Mouse (Mus musculus): ENCODE results near the gene Cdk10. TPM values are rescaled to one million over a fixed set of nuclear protein-coding genes. Genes with fewer than 3 reads are reported as not detected.

The Cdk10 gene
- polyA plus RNA-seq, 1 experiment from 2014 or later: 34.3 TPM

DNA sequence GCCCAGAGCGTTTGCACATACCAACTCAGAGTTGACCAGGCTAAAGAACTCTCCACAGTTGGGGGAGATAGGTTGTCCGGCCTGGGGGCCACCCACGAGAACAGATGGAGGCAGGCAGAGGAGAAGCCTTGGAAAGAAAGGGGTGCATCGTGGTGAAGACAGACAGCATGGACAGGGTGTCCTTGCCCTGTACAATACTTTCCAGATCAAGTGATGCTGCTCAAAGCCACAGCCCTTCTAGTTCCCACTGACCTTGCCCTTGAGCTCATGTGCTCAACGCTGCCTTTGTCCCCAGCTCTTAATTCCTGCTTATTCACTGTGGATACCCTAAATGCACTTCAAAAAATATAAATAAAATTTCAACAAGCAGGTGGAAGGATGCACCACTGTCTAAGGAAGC lies 49.8 kb downstream of the Cdk10 start:
- H3K4me3 ChIP-seq (ENCODE audit: low read depth, low read length): no peak overlapping the region
- ATAC-seq (ENCODE audit: low FRiP score): no peak
- no peak overlapping the region for H3K9ac ChIP-seq (ENCODE audit: low read length)
- H3K27me3 ChIP-seq (ENCODE audit: control insufficient read depth, insufficient read depth, low read length): no peaks in the 10 kb centered on the region
- DNase-seq (ENCODE audit: low spot score, missing footprints): no peak
- 0 out of 2 replicates have a peak, but pooled peaks cover 3% of the 10 kb centered on the region for H3K36me3 ChIP-seq (ENCODE audit: control insufficient read depth, insufficient read depth, low read length)
- no peaks in the 10 kb centered on the region for H3K4me1 ChIP-seq (ENCODE audit: control insufficient read depth, insufficient read depth, low read length)
- 86% methylated on average over 5 of the region's 5 CpGs for WGBS
- no peak overlapping the region for H3K4me2 ChIP-seq
- H3K9me3 ChIP-seq (ENCODE audit: control insufficient read depth, low read length): no peaks in the 10 kb centered on the region
- H3K27ac ChIP-seq (ENCODE audit: low read depth, low read length): no peak overlapping the region

GRCm38 (mm10) chr8:123275096-123275495 lies 50.5 kb downstream of the Cdk10 start:
- no peaks in the 10 kb centered on the region for H3K4me1 ChIP-seq (ENCODE audit: control insufficient read depth, insufficient read depth, low read length)
- no peaks in the 10 kb centered on the region for H3K9me3 ChIP-seq (ENCODE audit: control insufficient read depth, low read length)
- no peak overlapping the region for H3K4me3 ChIP-seq (ENCODE audit: low read depth, low read length)
- 96% methylated on average over 12 of the region's 12 CpGs for WGBS
- no peaks in the 10 kb centered on the region for H3K27me3 ChIP-seq (ENCODE audit: control insufficient read depth, insufficient read depth, low read length)
- no peak for ATAC-seq (ENCODE audit: low FRiP score)
- no peak for DNase-seq (ENCODE audit: low spot score, missing footprints)
- H3K36me3 ChIP-seq (ENCODE audit: control insufficient read depth, insufficient read depth, low read length): 0 out of 2 replicates have a peak, but pooled peaks cover 3% of the 10 kb centered on the region
- no peak overlapping the region for H3K4me2 ChIP-seq
- H3K27ac ChIP-seq (ENCODE audit: low read depth, low read length): no peak overlapping the region
- no peak overlapping the region for H3K9ac ChIP-seq (ENCODE audit: low read length)

DNA sequence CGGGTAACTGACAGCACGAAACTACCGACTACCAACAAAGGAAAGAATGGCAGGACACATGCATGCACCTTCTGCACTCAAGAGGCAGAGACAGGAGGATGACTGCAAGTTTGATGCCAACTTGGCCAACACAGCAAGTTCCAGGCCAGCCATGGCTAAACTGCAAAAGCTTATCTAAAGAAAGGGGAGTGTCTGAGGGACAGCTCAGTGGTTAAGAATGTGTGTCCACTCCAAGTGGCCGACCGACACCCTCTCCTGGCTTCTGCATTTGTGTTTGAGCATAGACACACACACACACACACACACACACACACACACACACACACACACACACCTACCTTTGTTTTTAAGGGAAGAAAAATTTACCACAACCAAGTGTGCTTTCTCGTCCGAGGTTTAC lies 53.8 kb downstream of the Cdk10 start:
- ATAC-seq (ENCODE audit: low FRiP score): no peak
- no peaks in the 10 kb centered on the region for H3K9me3 ChIP-seq (ENCODE audit: control insufficient read depth, low read length)

DNA sequence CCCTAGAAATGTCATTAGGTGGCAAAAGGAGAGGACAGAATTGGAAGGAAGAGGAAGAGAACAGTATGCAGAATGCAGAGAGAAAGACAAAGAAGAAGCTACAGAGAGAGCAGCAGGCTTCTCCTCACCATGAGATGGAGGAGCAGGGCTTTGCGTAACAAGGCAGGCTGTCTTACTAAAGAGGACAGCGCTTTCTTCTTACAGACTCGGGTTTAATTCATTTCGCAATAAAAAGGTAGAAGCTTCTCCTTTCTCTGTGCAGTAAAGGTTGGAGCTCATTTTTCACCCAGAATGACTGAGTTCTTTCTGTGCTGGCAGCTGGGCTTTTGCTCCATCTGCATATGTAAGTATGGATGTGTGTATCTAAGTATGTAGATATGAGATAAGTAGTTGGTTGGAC lies 55.2 kb downstream of the Cdk10 start:
- Histone ChIP-seq H3K27ac (ENCODE audit: low read depth, low read length) (no peak overlapping the region), H3K27me3 (ENCODE audit: control insufficient read depth, insufficient read depth, low read length) (no peaks in the 10 kb centered on the region), H3K9ac (ENCODE audit: low read length) (no peak overlapping the region), H3K36me3 (ENCODE audit: control insufficient read depth, insufficient read depth, low read length) (no peaks in the 10 kb centered on the region), H3K4me1 (ENCODE audit: control insufficient read depth, insufficient read depth, low read length) (no peaks in the 10 kb centered on the region), H3K9me3 (ENCODE audit: control insufficient read depth, low read length) (no peaks in the 10 kb centered on the region), H3K4me3 (ENCODE audit: low read depth, low read length) (no peak overlapping the region), H3K4me2 (no peak overlapping the region)
- 90% methylated on average over 4 of the region's 4 CpGs for WGBS
- DNase-seq (ENCODE audit: low spot score, missing footprints): no peak
- no peak for ATAC-seq (ENCODE audit: low FRiP score)

More for the DNA sequence above, 53.8 kb downstream of the Cdk10 start:
- 84% methylated on average over 7 of the region's 7 CpGs for WGBS
- H3K4me2 ChIP-seq: no peak overlapping the region
- no peaks in the 10 kb centered on the region for H3K4me1 ChIP-seq (ENCODE audit: control insufficient read depth, insufficient read depth, low read length)
- H3K36me3 ChIP-seq (ENCODE audit: control insufficient read depth, insufficient read depth, low read length): no peaks in the 10 kb centered on the region
- no peak overlapping the region for H3K4me3 ChIP-seq (ENCODE audit: low read depth, low read length)
- H3K9ac ChIP-seq (ENCODE audit: low read length): no peak overlapping the region
- H3K27ac ChIP-seq (ENCODE audit: low read depth, low read length): no peak overlapping the region
- no peaks in the 10 kb centered on the region for H3K27me3 ChIP-seq (ENCODE audit: control insufficient read depth, insufficient read depth, low read length)
- DNase-seq (ENCODE audit: low spot score, missing footprints): no peak

DNA sequence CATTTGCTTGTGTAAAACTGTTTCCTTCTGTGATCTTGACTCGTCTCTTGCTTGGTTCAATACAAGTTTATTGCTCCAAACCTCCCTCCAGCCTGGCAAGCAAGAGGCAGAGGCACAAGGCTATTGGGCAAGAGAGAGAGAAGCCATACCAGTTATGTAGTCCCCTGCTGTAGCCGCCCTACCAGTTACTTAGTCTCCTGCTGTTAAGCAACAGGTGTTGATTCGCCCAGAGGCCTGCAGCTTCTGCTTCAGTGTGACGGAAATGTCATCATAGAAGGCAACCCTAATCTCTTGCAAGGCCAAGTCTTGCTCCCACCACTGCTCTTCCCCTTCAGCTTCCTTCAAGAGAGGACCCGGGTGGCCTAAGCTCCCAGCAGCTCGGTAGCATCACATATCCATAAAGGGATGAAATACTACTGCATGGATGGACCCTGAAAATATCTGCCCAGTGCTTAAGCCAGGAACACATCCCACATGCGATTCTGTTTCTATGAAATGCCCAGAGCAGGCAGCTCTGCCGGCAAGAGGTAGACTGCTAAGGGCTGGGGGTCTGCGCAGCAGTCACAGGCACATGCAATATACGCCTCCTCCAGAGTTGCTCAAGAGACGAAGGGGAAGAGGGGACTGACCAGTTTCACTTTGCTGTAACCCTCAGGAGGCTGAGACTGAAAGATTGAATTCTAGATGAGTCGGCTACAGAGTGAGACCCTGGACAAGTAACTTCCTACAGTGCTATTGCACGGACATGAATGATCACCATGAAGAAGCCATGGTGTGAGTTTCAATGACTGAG lies 55.9 kb downstream of the Cdk10 start:
- no peak overlapping the region for H3K9ac ChIP-seq (ENCODE audit: low read length)
- 87% methylated on average over 13 of the region's 13 CpGs for WGBS
- ATAC-seq (ENCODE audit: low FRiP score): no peak
- no peak overlapping the region for H3K4me2 ChIP-seq
- H3K27me3 ChIP-seq (ENCODE audit: control insufficient read depth, insufficient read depth, low read length): no peaks in the 10 kb centered on the region
- H3K9me3 ChIP-seq (ENCODE audit: control insufficient read depth, low read length): no peaks in the 10 kb centered on the region
- no peak for DNase-seq (ENCODE audit: low spot score, missing footprints)
- no peak overlapping the region for H3K27ac ChIP-seq (ENCODE audit: low read depth, low read length)
- no peaks in the 10 kb centered on the region for H3K4me1 ChIP-seq (ENCODE audit: control insufficient read depth, insufficient read depth, low read length)
- no peak overlapping the region for H3K4me3 ChIP-seq (ENCODE audit: low read depth, low read length)
- H3K36me3 ChIP-seq (ENCODE audit: control insufficient read depth, insufficient read depth, low read length): no peaks in the 10 kb centered on the region

Other genes starting within 250 kb of the Cdk10 start
- gene Ankrd11, start 182.6 kb upstream of the Cdk10 start, polyA plus RNA-seq (2014; fragmentation: Nextera tagmentation; extraction: Ambion mirVana): 61.9 and 72.0 TPM in 2 replicates
- gene Spg7, start 161.9 kb upstream of the Cdk10 start, polyA plus RNA-seq (2014; fragmentation: Nextera tagmentation; extraction: Ambion mirVana): 35.9 TPM in 2 replicates
- gene Rpl13, start 122.5 kb upstream of the Cdk10 start, polyA plus RNA-seq (2014; fragmentation: Nextera tagmentation; extraction: Ambion mirVana): 1,312 and 1,403 TPM in 2 replicates
- 0.07 TPM in 1 of 2 replicates, not detected in the other for gene Cpne7, start 107.5 kb upstream of the Cdk10 start, polyA plus RNA-seq (2014; fragmentation: Nextera tagmentation; extraction: Ambion mirVana)
- 2.9 and 3.2 TPM in 2 replicates for gene Sult5a1, start 66.5 kb upstream of the Cdk10 start, polyA plus RNA-seq (2014; fragmentation: Nextera tagmentation; extraction: Ambion mirVana)
- 1.7 and 2.2 TPM in 2 replicates for gene Dpep1, start 38.6 kb upstream of the Cdk10 start, polyA plus RNA-seq (2014; fragmentation: Nextera tagmentation; extraction: Ambion mirVana)
- gene Chmp1a, start 12.1 kb upstream of the Cdk10 start, polyA plus RNA-seq (2014; fragmentation: Nextera tagmentation; extraction: Ambion mirVana): 92.7 and 104 TPM in 2 replicates
- 5.9 and 6.0 TPM in 2 replicates for gene Spata33, start 12.0 kb upstream of the Cdk10 start, polyA plus RNA-seq (2014; fragmentation: Nextera tagmentation; extraction: Ambion mirVana)
- 1.2 and 1.7 TPM in 2 replicates for gene Spata2l, start 11.4 kb downstream of the Cdk10 start, polyA plus RNA-seq (2014; fragmentation: Nextera tagmentation; extraction: Ambion mirVana)
- 15.2 and 19.0 TPM in 2 replicates for gene Zfp276, start 29.4 kb downstream of the Cdk10 start, polyA plus RNA-seq (2014; fragmentation: Nextera tagmentation; extraction: Ambion mirVana)
- 23.7 and 23.8 TPM in 2 replicates for gene Vps9d1, start 29.5 kb downstream of the Cdk10 start, polyA plus RNA-seq (2014; fragmentation: Nextera tagmentation; extraction: Ambion mirVana)
- gene Fanca, start 93.7 kb downstream of the Cdk10 start, polyA plus RNA-seq (2014; fragmentation: Nextera tagmentation; extraction: Ambion mirVana): 31.5 and 33.1 TPM in 2 replicates
- gene Spire2, start 107.9 kb downstream of the Cdk10 start, polyA plus RNA-seq (2014; fragmentation: Nextera tagmentation; extraction: Ambion mirVana): 9.2 and 13.2 TPM in 2 replicates
- 171 and 181 TPM in 2 replicates for gene Tcf25, start 148.9 kb downstream of the Cdk10 start, polyA plus RNA-seq (2014; fragmentation: Nextera tagmentation; extraction: Ambion mirVana)
- gene Mc1r, start 182.3 kb downstream of the Cdk10 start, polyA plus RNA-seq (2014; fragmentation: Nextera tagmentation; extraction: Ambion mirVana): 0.06 and 0.12 TPM in 2 replicates
- 777 and 840 TPM in 2 replicates for gene Tubb3, start 186.6 kb downstream of the Cdk10 start, polyA plus RNA-seq (2014; fragmentation: Nextera tagmentation; extraction: Ambion mirVana)
- 35.3 and 35.5 TPM in 2 replicates for gene Def8, start 198.7 kb downstream of the Cdk10 start, polyA plus RNA-seq (2014; fragmentation: Nextera tagmentation; extraction: Ambion mirVana)

All from midbrain, embryonic 11.5 days (tissue).